8 mouse cellular contexts compared by ENCODE assay signal in genomic region chr2:32655394-32655744, GRCm38 (mm10). TPM values are rescaled to one million over a fixed set of nuclear protein-coding genes. Genes with fewer than 3 reads are reported as not detected.
DNase-seq lines count a peak whose midpoint lies in the region; ATAC-seq lines count a peak whose summit lies in the region.
"Had no signal": no experiment of that assay in that cellular context is flagged by ENCODE, and none has a peak within 500 bp of the region (broad histone marks: within the 10 kb centered on the region; RNA-seq: fewer than 3 reads in every experiment).

No protein-coding gene starts in this region.

- no peak for DNase-seq in kidney, postnatal 25 days
- DNase-seq in NIH3T3 (ENCODE audit: low read depth): peak; percentile 37
- DNase-seq in liver, embryonic 11.5 days (ENCODE audit: low spot score): no peak
- no peak for DNase-seq in left cerebral cortex, adult 9 months (ENCODE audit: low spot score in 2 of 2)
- no peak for DNase-seq in cerebellum, adult 11 months

- H3K9me3 ChIP-seq in kidney, embryonic 14.5 days (ENCODE audit: control insufficient read depth, low read length): no peaks in the 10 kb centered on the region
- no peaks in the 10 kb centered on the region for H3K9me3 ChIP-seq in embryonic facial prominence, embryonic 13.5 days
- no peaks in the 10 kb centered on the region for H3K9me3 ChIP-seq in liver, embryonic 11.5 days (ENCODE audit: control insufficient read depth, low read length)

- 67% methylated on average over 3 of the region's 3 CpGs for WGBS in kidney, embryonic 14.5 days
- WGBS in embryonic facial prominence, embryonic 13.5 days: 82% methylated on average over 3 of the region's 3 CpGs
- 78% methylated on average over 3 of the region's 3 CpGs for WGBS in liver, embryonic 11.5 days

- H3K4me3 ChIP-seq in kidney, embryonic 14.5 days (ENCODE audit: low read length): no peak overlapping the region
- H3K4me3 ChIP-seq in embryonic facial prominence, embryonic 13.5 days: no peak overlapping the region
- no peak overlapping the region for H3K4me3 ChIP-seq in liver, embryonic 11.5 days (ENCODE audit: low read depth, low read length)
- H3K4me3 ChIP-seq: myocyte had no signal

- no peaks in the 10 kb centered on the region for H3K27me3 ChIP-seq in kidney, embryonic 14.5 days (ENCODE audit: control insufficient read depth, insufficient read depth, low read length)
- H3K27me3 ChIP-seq in embryonic facial prominence, embryonic 13.5 days: no peaks in the 10 kb centered on the region
- no peaks in the 10 kb centered on the region for H3K27me3 ChIP-seq in liver, embryonic 11.5 days (replicated peaks; ENCODE audit: control insufficient read depth, insufficient read depth, low read length)

- H3K27ac ChIP-seq in kidney, embryonic 14.5 days (ENCODE audit: low read depth, low read length): peak overlapping the region; percentile 85
- H3K27ac ChIP-seq in embryonic facial prominence, embryonic 13.5 days: peak overlapping the region; percentile 70
- H3K27ac ChIP-seq in liver, embryonic 11.5 days (ENCODE audit: low read depth, low read length): peak overlapping the region; percentile 54; the same call in 1 of the 2 replicates

- H3K4me2 ChIP-seq in kidney, embryonic 14.5 days (replicated peaks; ENCODE audit: low read depth, low read length): no peak overlapping the region
- no peak overlapping the region for H3K4me2 ChIP-seq in embryonic facial prominence, embryonic 13.5 days
- H3K4me2 ChIP-seq in liver, embryonic 11.5 days: no peak overlapping the region; the same call in 1 of the 2 replicates

- peaks cover 26% of the 10 kb centered on the region for H3K4me1 ChIP-seq in kidney, embryonic 14.5 days (ENCODE audit: control insufficient read depth, insufficient read depth, low read length)
- H3K4me1 ChIP-seq in embryonic facial prominence, embryonic 13.5 days: peaks cover 27% of the 10 kb centered on the region
- H3K4me1 ChIP-seq in liver, embryonic 11.5 days (replicated peaks; ENCODE audit: control insufficient read depth, insufficient read depth, low read length): peaks cover 46% of the 10 kb centered on the region

- no peak for ATAC-seq in kidney, embryonic 14.5 days (ENCODE audit: low FRiP score, low TSS enrichment)
- no peak for ATAC-seq in embryonic facial prominence, embryonic 13.5 days (ENCODE audit: insufficient number of reproducible peaks, insufficient read depth, low FRiP score, low TSS enrichment, low read depth)
- ATAC-seq in liver, embryonic 11.5 days (replicated peaks; ENCODE audit: low FRiP score): no peak

- no peaks in the 10 kb centered on the region for H3K36me3 ChIP-seq in kidney, embryonic 14.5 days (ENCODE audit: control insufficient read depth, insufficient read depth, low read length)
- H3K36me3 ChIP-seq in embryonic facial prominence, embryonic 13.5 days: peaks cover 8% of the 10 kb centered on the region; the same call in 1 of the 2 replicates
- H3K36me3 ChIP-seq in liver, embryonic 11.5 days (ENCODE audit: control insufficient read depth, insufficient read depth, low read length): no peaks in the 10 kb centered on the region

- H3K9ac ChIP-seq in kidney, embryonic 14.5 days (ENCODE audit: low read depth, low read length): no peak overlapping the region
- no peak overlapping the region for H3K9ac ChIP-seq in embryonic facial prominence, embryonic 13.5 days
- no peak overlapping the region for H3K9ac ChIP-seq in liver, embryonic 11.5 days (ENCODE audit: low read depth, low read length)

RNA-seq across cellular contexts. Expression of gene Eng, which starts 9.0 kb away (rescaled TPM):
- polyA plus RNA-seq in kidney, embryonic 14.5 days (2014; fragmentation: Nextera tagmentation; extraction: Ambion mirVana): 34.1 and 55.9 TPM in 2 replicates
- 49.1 and 50.2 TPM in 2 replicates for polyA plus RNA-seq in embryonic facial prominence, embryonic 13.5 days (2015; fragmentation: Nextera tagmentation; extraction: Ambion mirVana)
- 39.2 and 40.1 TPM in 2 replicates for polyA plus RNA-seq in liver, embryonic 11.5 days (2014; fragmentation: Nextera tagmentation; extraction: Ambion mirVana)

RNA-seq across cellular contexts. Expression of gene Ak1, which starts 33.8 kb away (rescaled TPM):
- 22.1 and 25.5 TPM in 2 replicates for polyA plus RNA-seq in kidney, embryonic 14.5 days (2014; fragmentation: Nextera tagmentation; extraction: Ambion mirVana)
- 20.7 and 27.3 TPM in 2 replicates for polyA plus RNA-seq in embryonic facial prominence, embryonic 13.5 days (2015; fragmentation: Nextera tagmentation; extraction: Ambion mirVana)
- 6.7 and 8.3 TPM in 2 replicates for polyA plus RNA-seq in liver, embryonic 11.5 days (2014; fragmentation: Nextera tagmentation; extraction: Ambion mirVana)

RNA-seq across cellular contexts. Expression of gene Fpgs, which starts 48.6 kb away (rescaled TPM):
- polyA plus RNA-seq in kidney, embryonic 14.5 days (2014; fragmentation: Nextera tagmentation; extraction: Ambion mirVana): 27.1 and 33.2 TPM in 2 replicates
- polyA plus RNA-seq in embryonic facial prominence, embryonic 13.5 days (2015; fragmentation: Nextera tagmentation; extraction: Ambion mirVana): 29.7 and 34.1 TPM in 2 replicates
- 46.2 and 47.1 TPM in 2 replicates for polyA plus RNA-seq in liver, embryonic 11.5 days (2014; fragmentation: Nextera tagmentation; extraction: Ambion mirVana)

RNA-seq across cellular contexts. Expression of gene St6galnac6, which starts 55.9 kb away (rescaled TPM):
- 7.0 and 8.7 TPM in 2 replicates for polyA plus RNA-seq in kidney, embryonic 14.5 days (2014; fragmentation: Nextera tagmentation; extraction: Ambion mirVana)
- polyA plus RNA-seq in embryonic facial prominence, embryonic 13.5 days (2015; fragmentation: Nextera tagmentation; extraction: Ambion mirVana): 29.9 and 35.1 TPM in 2 replicates
- 9.6 and 10.6 TPM in 2 replicates for polyA plus RNA-seq in liver, embryonic 11.5 days (2014; fragmentation: Nextera tagmentation; extraction: Ambion mirVana)

RNA-seq across cellular contexts. Expression of gene Cdk9, which starts 57.5 kb away (rescaled TPM):
- 105 and 106 TPM in 2 replicates for polyA plus RNA-seq in kidney, embryonic 14.5 days (2014; fragmentation: Nextera tagmentation; extraction: Ambion mirVana)
- 102 and 114 TPM in 2 replicates for polyA plus RNA-seq in embryonic facial prominence, embryonic 13.5 days (2015; fragmentation: Nextera tagmentation; extraction: Ambion mirVana)
- 83.4 and 84.5 TPM in 2 replicates for polyA plus RNA-seq in liver, embryonic 11.5 days (2014; fragmentation: Nextera tagmentation; extraction: Ambion mirVana)
